Mouse (Mus musculus): ENCODE data around the gene Naga. TPM values are rescaled to one million over a fixed set of nuclear protein-coding genes. Genes with fewer than 3 reads are reported as not detected.

Gene Naga
- polyA plus RNA-seq (2016; fragmentation: Nextera tagmentation; extraction: Ambion mirVana) = 22.4 and 27.2 TPM in 2 replicates

DNA sequence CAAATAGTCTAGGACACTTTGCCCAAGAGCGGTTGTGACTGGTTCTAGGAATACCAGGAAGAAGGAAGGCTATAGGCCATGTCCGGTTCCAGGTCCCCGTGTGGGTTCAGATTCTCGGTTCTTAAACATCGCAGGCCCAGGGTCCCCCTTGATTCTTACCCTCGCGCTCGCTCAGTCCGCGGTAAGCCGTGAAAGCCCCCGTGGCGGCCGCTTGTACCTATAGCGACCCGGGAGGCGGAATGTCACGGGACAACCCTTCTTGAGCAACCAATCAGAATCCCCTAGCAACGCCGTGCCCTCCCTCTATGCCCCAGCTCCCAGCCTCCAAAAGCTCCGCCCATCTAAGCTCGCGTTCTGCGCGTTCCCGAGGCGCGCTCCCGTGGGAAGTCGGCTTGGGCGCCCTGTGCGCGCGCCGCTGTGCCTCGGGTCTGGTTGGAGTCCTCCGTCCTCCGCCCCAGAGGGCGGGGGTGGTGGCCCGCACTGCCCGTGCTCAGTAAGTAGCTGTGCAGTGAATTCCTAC lies at the start of gene Naga, which contains the start of the genes Pheta2 and Smdt1:
Gene Naga, minus strand, starts transcription at position 333 of the 520 bp plus-strand sequence.
Gene Pheta2, plus strand, starts transcription at position 350 of the 520 bp plus-strand sequence.
Gene Smdt1, plus strand, starts transcription at position 367 of the 520 bp plus-strand sequence.
- peak within 1 kb of the TSS; percentile 85 for H3K27ac ChIP-seq (replicated peaks)
- H3K4me1 ChIP-seq = peaks cover 47% of the 10 kb centered on the region
- WGBS = under 1% methylated on average over 41 of the region's 41 CpGs

DNA sequence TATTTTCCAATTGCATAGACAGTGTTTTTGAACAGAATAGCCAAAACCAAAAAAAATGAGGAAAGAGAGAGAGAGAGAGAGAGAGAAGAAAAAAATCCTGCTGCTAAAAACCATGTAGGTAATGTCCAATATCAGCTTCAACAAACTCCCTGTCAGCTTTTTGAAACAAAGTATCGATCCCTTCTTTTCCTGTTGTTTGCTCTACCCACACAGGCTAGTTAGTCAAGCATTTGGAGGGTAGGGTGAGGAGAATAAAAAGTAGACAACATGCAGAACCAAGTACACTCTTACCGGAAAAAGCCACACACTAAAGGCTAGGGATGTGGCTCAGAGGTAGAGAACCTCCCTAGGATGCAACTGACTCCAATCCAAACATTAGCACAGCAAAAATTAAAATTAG lies 47.0 kb upstream of the Naga start:
- Histone ChIP-seq H3K4me1 (peaks cover 6% of the 10 kb centered on the region), H3K9me3 (replicated peaks) (no peaks in the 10 kb centered on the region), H3K36me3 (no peaks in the 10 kb centered on the region), H3K4me3 (no peak overlapping the region), H3K27me3 (ENCODE audit: low read depth, poor library complexity, severe bottlenecking) (no peaks in the 10 kb centered on the region), H3K27ac (replicated peaks) (no peak overlapping the region)
- WGBS = 91% methylated on average over 2 of the region's 2 CpGs
- no peak for DNase-seq (ENCODE audit: low spot score)

More for the DNA sequence above, at the start of gene Naga, which contains the start of the genes Pheta2 and Smdt1:
- DNase-seq (ENCODE audit: low spot score) = peak; percentile 96
- peaks cover 34% of the 10 kb centered on the region for H3K27me3 ChIP-seq (ENCODE audit: low read depth, poor library complexity, severe bottlenecking)
- H3K36me3 ChIP-seq = peaks cover 31% of the 10 kb centered on the region
- H3K9me3 ChIP-seq (replicated peaks) = no peaks in the 10 kb centered on the region
- peak within 1 kb of the TSS; percentile 60 for H3K4me3 ChIP-seq

GRCm38 (mm10) chr15:82382441-82382840 lies 43.7 kb upstream of the Naga start:
- 86% methylated on average over 2 of the region's 2 CpGs for WGBS
- Histone ChIP-seq H3K4me1 (peaks cover 35% of the 10 kb centered on the region), H3K9me3 (replicated peaks) (no peaks in the 10 kb centered on the region), H3K27me3 (ENCODE audit: low read depth, poor library complexity, severe bottlenecking) (no peaks in the 10 kb centered on the region), H3K4me3 (no peak overlapping the region), H3K27ac (replicated peaks) (no peak overlapping the region), H3K36me3 (no peaks in the 10 kb centered on the region)
- no peak for DNase-seq (ENCODE audit: low spot score)

- no peaks in the 10 kb centered on the region for H3K9me3 ChIP-seq (replicated peaks)
- 41% methylated on average over 7 of the region's 7 CpGs for WGBS
- peaks cover 52% of the 10 kb centered on the region for H3K4me1 ChIP-seq
- no peaks in the 10 kb centered on the region for H3K27me3 ChIP-seq (ENCODE audit: low read depth, poor library complexity, severe bottlenecking)
- H3K27ac ChIP-seq (replicated peaks) = peak overlapping the region; percentile 83
- DNase-seq (ENCODE audit: low spot score) = no peak
- no peaks in the 10 kb centered on the region for H3K36me3 ChIP-seq
- peak overlapping the region; percentile 57 for H3K4me3 ChIP-seq
These were observed 42.0 kb upstream of the Naga start for GRCm38 (mm10) chr15:82380714-82381062.

DNA sequence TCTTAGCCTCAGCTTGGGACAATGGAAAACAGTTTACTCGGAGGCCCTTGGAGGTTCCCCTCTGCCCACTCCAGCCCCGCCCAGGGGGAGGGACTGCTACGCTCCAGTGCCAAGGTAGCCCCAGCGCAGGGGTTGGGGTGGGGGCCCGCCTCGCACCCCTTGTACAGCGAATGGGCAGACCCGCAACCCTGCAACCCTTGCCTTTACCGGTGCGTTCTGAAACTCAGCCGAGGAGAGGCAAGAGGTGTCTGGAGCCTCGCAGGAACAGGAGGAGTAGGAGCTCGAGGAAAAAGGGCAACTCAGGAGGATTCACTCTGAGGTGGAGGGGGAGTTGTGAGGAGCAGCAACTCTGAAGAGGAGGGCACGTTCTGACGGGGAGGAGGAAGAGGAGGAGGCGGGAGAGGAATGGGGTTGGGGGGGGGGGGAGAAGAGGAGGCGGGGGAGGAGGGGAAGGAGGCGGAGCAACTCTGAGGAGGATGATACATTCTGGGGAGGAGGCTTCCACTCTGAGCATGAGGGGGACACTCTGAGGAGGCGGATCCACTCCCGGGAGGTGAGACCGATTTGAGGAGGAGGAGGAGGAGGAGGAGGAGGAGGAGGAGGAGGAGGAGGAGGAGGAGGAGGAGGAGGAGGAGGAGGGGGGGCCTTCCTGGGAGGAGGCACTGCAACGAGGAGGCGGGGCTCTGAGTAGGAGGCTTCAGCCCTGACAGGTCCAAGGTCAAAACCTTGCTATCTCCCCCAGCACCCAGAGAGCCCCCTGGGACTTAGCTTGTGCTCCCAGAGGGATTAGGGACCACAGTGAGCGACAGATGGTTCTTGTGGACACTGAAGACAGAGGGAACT lies 41.4 kb upstream of the Naga start, which contains the start of gene Cyp2d22:
Gene Cyp2d22, minus strand, starts transcription at position 390 of the 843 bp plus-strand sequence.
- WGBS = 2% methylated on average over 18 of the region's 24 CpGs
- peak within 1 kb of the TSS; percentile 57 for H3K4me3 ChIP-seq

GRCm38 (mm10) chr15:82379511-82379870 lies 40.8 kb upstream of the Naga start:
- no peak for DNase-seq (ENCODE audit: low spot score)
- Histone ChIP-seq H3K27me3 (ENCODE audit: low read depth, poor library complexity, severe bottlenecking) (no peaks in the 10 kb centered on the region), H3K4me3 (peak overlapping the region; percentile 57), H3K36me3 (no peaks in the 10 kb centered on the region), H3K27ac (replicated peaks) (peak overlapping the region; percentile 83), H3K9me3 (replicated peaks) (no peaks in the 10 kb centered on the region), H3K4me1 (peaks cover 52% of the 10 kb centered on the region)
- 11% methylated on average over 7 of the region's 7 CpGs for WGBS

More for the DNA sequence above, 41.4 kb upstream of the Naga start, which contains the start of gene Cyp2d22:
- H3K4me1 ChIP-seq = peaks cover 52% of the 10 kb centered on the region
- no peaks in the 10 kb centered on the region for H3K27me3 ChIP-seq (ENCODE audit: low read depth, poor library complexity, severe bottlenecking)
- H3K36me3 ChIP-seq = no peaks in the 10 kb centered on the region
- H3K27ac ChIP-seq (replicated peaks) = peak within 1 kb of the TSS; percentile 83
- DNase-seq (ENCODE audit: low spot score) = peak; percentile 58
- no peaks in the 10 kb centered on the region for H3K9me3 ChIP-seq (replicated peaks)

DNA sequence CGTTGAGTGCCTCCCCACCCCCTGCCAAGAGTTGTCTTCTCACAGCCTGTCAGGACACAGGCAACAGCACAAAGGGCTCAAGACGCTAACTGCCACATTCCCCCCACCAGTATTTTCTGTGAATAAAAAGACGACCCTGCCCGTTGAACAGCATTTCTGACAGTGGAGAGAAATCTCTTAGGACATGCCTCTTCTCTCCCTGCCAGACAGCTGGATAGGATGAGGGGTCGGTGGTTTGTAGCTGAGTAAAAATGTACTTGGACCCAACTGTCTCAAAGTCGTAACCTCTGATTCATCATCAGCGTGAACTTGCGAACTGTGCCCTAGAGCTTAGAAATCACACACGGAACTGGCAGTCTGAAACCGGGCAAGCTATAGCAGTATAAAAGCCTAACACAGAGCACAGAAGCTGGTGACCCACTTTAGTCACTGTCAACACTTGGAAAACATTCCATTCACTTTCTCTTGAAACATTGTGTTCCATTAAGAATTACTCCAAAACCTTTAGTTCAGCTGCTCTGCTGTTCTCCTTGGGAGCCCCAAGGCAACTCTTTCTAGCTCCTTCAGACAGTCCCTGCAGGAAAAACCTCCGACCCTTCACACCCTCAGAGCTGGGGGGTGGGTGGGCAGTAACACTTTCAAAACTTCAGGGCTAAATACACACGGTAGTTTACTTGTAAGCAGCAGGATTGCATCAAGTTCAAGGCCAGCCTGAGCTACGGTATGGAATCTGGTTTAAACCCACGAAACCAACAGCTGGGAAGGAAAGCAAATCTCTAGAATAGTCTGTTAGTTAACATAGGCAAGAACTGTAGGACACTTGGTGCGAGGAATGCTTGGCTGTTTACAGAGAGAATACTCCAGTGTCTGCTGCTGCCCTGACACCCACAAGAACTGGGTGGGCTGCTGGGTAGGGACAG lies 39.8 kb upstream of the Naga start:
- no peaks in the 10 kb centered on the region for H3K36me3 ChIP-seq
- no peak overlapping the region for H3K27ac ChIP-seq (replicated peaks)
- no peak overlapping the region for H3K4me3 ChIP-seq
- 69% methylated on average over 15 of the region's 15 CpGs for WGBS
- no peaks in the 10 kb centered on the region for H3K9me3 ChIP-seq (replicated peaks)
- H3K4me1 ChIP-seq = peaks cover 52% of the 10 kb centered on the region
- no peak for DNase-seq (ENCODE audit: low spot score)
- no peaks in the 10 kb centered on the region for H3K27me3 ChIP-seq (ENCODE audit: low read depth, poor library complexity, severe bottlenecking)

DNA sequence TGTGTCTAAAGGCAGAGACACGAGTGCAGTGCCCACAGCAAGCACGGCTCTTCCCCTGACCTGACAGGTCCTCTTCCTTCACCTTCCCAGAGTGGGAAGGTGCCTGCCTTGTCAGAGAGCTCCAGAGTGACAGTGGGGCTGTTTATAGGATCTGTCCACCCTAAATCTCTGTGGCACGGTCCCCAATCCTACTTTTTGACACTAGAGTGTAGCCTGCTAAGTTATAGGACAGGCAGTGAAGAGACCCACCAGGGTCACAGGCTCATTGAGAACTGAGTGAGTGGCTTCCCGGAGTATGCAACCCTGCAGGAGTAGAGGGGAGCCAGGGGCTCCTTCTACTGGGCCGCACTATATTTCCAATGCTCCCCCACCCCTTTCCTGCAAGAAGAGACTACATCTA lies 39.0 kb upstream of the Naga start:
- no peaks in the 10 kb centered on the region for H3K36me3 ChIP-seq
- H3K4me1 ChIP-seq = peaks cover 52% of the 10 kb centered on the region
- no peak for DNase-seq (ENCODE audit: low spot score)
- H3K4me3 ChIP-seq = no peak overlapping the region
- H3K27ac ChIP-seq (replicated peaks) = no peak overlapping the region; the same call in 1 of the 2 replicates
- H3K9me3 ChIP-seq (replicated peaks) = no peaks in the 10 kb centered on the region
- H3K27me3 ChIP-seq (ENCODE audit: low read depth, poor library complexity, severe bottlenecking) = no peaks in the 10 kb centered on the region
- WGBS = 84% methylated on average over 5 of the region's 5 CpGs

GRCm38 (mm10) chr15:82376393-82377138 lies 37.8 kb upstream of the Naga start:
- H3K27ac ChIP-seq (replicated peaks) = peak overlapping the region; percentile 33; the same call in 1 of the 2 replicates
- H3K4me3 ChIP-seq = no peak overlapping the region
- DNase-seq (ENCODE audit: low spot score) = no peak
- peaks cover 52% of the 10 kb centered on the region for H3K4me1 ChIP-seq
- no peaks in the 10 kb centered on the region for H3K9me3 ChIP-seq (replicated peaks)
- WGBS = 83% methylated on average over 17 of the region's 17 CpGs
- H3K36me3 ChIP-seq = no peaks in the 10 kb centered on the region
- H3K27me3 ChIP-seq (ENCODE audit: low read depth, poor library complexity, severe bottlenecking) = no peaks in the 10 kb centered on the region

- DNase-seq (ENCODE audit: low spot score) = no peak
- H3K27ac ChIP-seq (replicated peaks) = no peak overlapping the region
These were observed 37.1 kb upstream of the Naga start for GRCm38 (mm10) chr15:82375855-82376254.

DNA sequence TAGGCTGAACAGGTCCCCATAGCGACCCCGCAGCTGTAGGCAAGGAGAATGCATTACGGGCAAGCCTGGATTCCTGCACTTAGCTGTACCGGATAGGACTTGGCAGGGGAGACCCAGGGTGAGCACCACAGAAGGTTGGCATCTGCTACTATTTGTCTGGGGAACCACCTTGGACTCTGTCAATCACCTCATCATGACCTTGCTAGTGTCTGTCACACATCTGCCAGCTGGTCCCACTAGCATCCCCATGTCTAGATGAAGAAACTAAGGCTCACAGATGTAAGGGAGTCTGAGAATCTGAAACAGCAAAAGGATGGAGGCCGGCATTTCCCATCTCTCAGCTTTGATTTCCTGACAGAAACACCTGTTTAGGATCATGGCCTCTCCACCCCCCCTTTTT lies 35.7 kb upstream of the Naga start:
- H3K27me3 ChIP-seq (ENCODE audit: low read depth, poor library complexity, severe bottlenecking) = no peaks in the 10 kb centered on the region
- 90% methylated on average over 5 of the region's 5 CpGs for WGBS
- H3K27ac ChIP-seq (replicated peaks) = no peak overlapping the region

More at GRCm38 (mm10) chr15:82375855-82376254, 37.1 kb upstream of the Naga start:
- Histone ChIP-seq H3K4me1 (peaks cover 47% of the 10 kb centered on the region), H3K9me3 (replicated peaks) (no peaks in the 10 kb centered on the region), H3K27me3 (ENCODE audit: low read depth, poor library complexity, severe bottlenecking) (no peaks in the 10 kb centered on the region), H3K4me3 (no peak overlapping the region), H3K36me3 (no peaks in the 10 kb centered on the region)
- WGBS = 87% methylated on average over 9 of the region's 9 CpGs

GRCm38 (mm10) chr15:82372991-82373390 lies 34.3 kb upstream of the Naga start:
- H3K27me3 ChIP-seq (ENCODE audit: low read depth, poor library complexity, severe bottlenecking) = no peaks in the 10 kb centered on the region
- H3K27ac ChIP-seq (replicated peaks) = no peak overlapping the region
- H3K4me1 ChIP-seq = peaks cover 21% of the 10 kb centered on the region
- H3K9me3 ChIP-seq (replicated peaks) = no peaks in the 10 kb centered on the region
- no peak overlapping the region for H3K4me3 ChIP-seq
- no peaks in the 10 kb centered on the region for H3K36me3 ChIP-seq
- WGBS = 91% methylated on average over 5 of the region's 5 CpGs
- no peak for DNase-seq (ENCODE audit: low spot score)

More for the DNA sequence above, 35.7 kb upstream of the Naga start:
- Histone ChIP-seq H3K36me3 (no peaks in the 10 kb centered on the region), H3K4me1 (peaks cover 33% of the 10 kb centered on the region), H3K4me3 (no peak overlapping the region), H3K9me3 (replicated peaks) (no peaks in the 10 kb centered on the region)
- DNase-seq (ENCODE audit: low spot score) = no peak

Data from midbrain, embryonic 10.5 days (tissue).